Mouse (Mus musculus) heart, postnatal 14 days (tissue): Measurements from ENCODE around the gene Susd4. TPM values are rescaled to one million over a fixed set of nuclear protein-coding genes. Genes with fewer than 3 reads are reported as not detected.

ENCODE experiments used
- DNase-seq, 2 experiments: peaks; one replicate each; pipeline ENCODE4 v3.0.0; 2021 to 2022
- intact Hi-C: fragments of 180-260 bp; cut with DNase I; formaldehyde crosslinking; loops from one replicate; pipeline ENCODE4 v1.15.1; 2025
- total RNA-seq, 2 experiments: library from RNA; stranded (reverse); gene quantifications; 2 replicates each; pipeline ENCODE4 v1.2.3; 2021

The Susd4 gene
- total RNA-seq, 2 experiments from 2014 or later = 0.51 to 0.60 TPM

GRCm38 (mm10) chr1:182909066-182909465 lies 145.4 kb downstream of the Susd4 start:
- intact Hi-C loops = no loop called here
- DNase-seq = no peak

- DNase-seq = no peak
- intact Hi-C loops = no loop called here
Measured at GRCm38 (mm10) chr1:182909596-182909995, 145.9 kb downstream of the Susd4 start.

- no peak for DNase-seq
- intact Hi-C loops = no loop called here
Measured at GRCm38 (mm10) chr1:182912591-182912990, 148.9 kb downstream of the Susd4 start.

GRCm38 (mm10) chr1:182914121-182914908 lies 150.7 kb downstream of the Susd4 start:
- no peak for DNase-seq
- intact Hi-C loops = no loop called here

- no peak for DNase-seq
- intact Hi-C loops = no loop called here
Measured at GRCm38 (mm10) chr1:182916166-182916565, 152.5 kb downstream of the Susd4 start.

GRCm38 (mm10) chr1:182918718-182919346 lies 155.2 kb downstream of the Susd4 start:
- intact Hi-C loops = no loop called here

GRCm38 (mm10) chr1:182922824-182923223 lies 159.2 kb downstream of the Susd4 start:
- intact Hi-C loops = no loop called here
- DNase-seq = no peak

More at GRCm38 (mm10) chr1:182918718-182919346, 155.2 kb downstream of the Susd4 start:
- no peak for DNase-seq

GRCm38 (mm10) chr1:182926465-182926864 lies 162.8 kb downstream of the Susd4 start:
- intact Hi-C loops = no loop called here
- no peak for DNase-seq

- intact Hi-C loops = no loop called here
- DNase-seq = no peak
Measured at GRCm38 (mm10) chr1:182927878-182928851, 164.5 kb downstream of the Susd4 start.

GRCm38 (mm10) chr1:182935469-182935868 lies 171.8 kb downstream of the Susd4 start:
- intact Hi-C loops = no loop called here
- DNase-seq = no peak

GRCm38 (mm10) chr1:182937486-182938120 lies 173.9 kb downstream of the Susd4 start:
- intact Hi-C loops = no loop called here
- no peak for DNase-seq

- intact Hi-C loops = no loop called here
- no peak for DNase-seq
Measured at GRCm38 (mm10) chr1:182941921-182942320, 178.3 kb downstream of the Susd4 start.

- DNase-seq = no peak
- intact Hi-C loops = no loop called here
Measured at GRCm38 (mm10) chr1:182943911-182944310, 180.3 kb downstream of the Susd4 start.

GRCm38 (mm10) chr1:182944638-182945037 lies 181.0 kb downstream of the Susd4 start:
- no peak for DNase-seq

GRCm38 (mm10) chr1:182945561-182945960 lies 181.9 kb downstream of the Susd4 start:
- intact Hi-C loops = no loop called here
- DNase-seq = no peak

More at GRCm38 (mm10) chr1:182944638-182945037, 181.0 kb downstream of the Susd4 start:
- intact Hi-C loops = no loop called here

Other genes starting within 250 kb of the Susd4 start
- 10 to 100 TPM; 69.8 to 72.5 TPM for gene Capn2, start 246.3 kb upstream of the Susd4 start, total RNA-seq
- gene Capn8, start 198.9 kb upstream of the Susd4 start, total RNA-seq = not detected
- not detected for gene Ccdc185, start 14.7 kb upstream of the Susd4 start, total RNA-seq
- gene Tlr5, start 190.9 kb downstream of the Susd4 start, total RNA-seq = 1 to 10 TPM; 1.7 to 2.1 TPM